Mouse (Mus musculus): ENCODE results near the gene Rps11.

- no peak for TF ChIP-seq MAFK (IDR thresholded peaks at IDR 0.05; ENCODE audit: insufficient read depth, low read depth, low read length)
- no peak for TF ChIP-seq CHD2 (IDR thresholded peaks at IDR 0.05; ENCODE audit: low read depth, low read length)
Observed at GRCm38 (mm10) chr7:45148534-45149098, 24.4 kb upstream of the Rps11 start.

Measured in ES-E14 (cell line).